Mouse (Mus musculus) left cerebral cortex, adult 6 months (tissue): ENCODE measurements around the gene Tmem50a. TPM values are rescaled to one million over a fixed set of nuclear protein-coding genes. Genes with fewer than 3 reads are reported as not detected.

Source experiments
- long read RNA-seq, 2 experiments: library from polyadenylated mRNA; unstranded; transcript quantifications; one replicate each; pipeline ENCODE4 v2.0.0; 2019 to 2020
- polyA plus RNA-seq: library from polyadenylated mRNA; unstranded; fragments of <200 nt; fragmentation: Nextera tagmentation; gene quantifications from 2 replicates; pipeline ENCODE4 v1.2.3, GENCODE M21; 2021

Gene Tmem50a
- polyA plus RNA-seq, result 266 and 293 TPM in 2 replicates
- long read RNA-seq, experiment 1, transcript Tmem50a-201 (7 exons, 1,204 nt), result major isoform, 213 of 230 reads
- long read RNA-seq, experiment 1, transcript Tmem50a-202 (7 exons, 719 nt), result minor isoform, 9 of 230 reads
- long read RNA-seq, experiment 1, partial matches to known transcripts, result 1 of 230 reads
- long read RNA-seq, experiment 1, other reads (novel, unspliced or antisense), result 7 of 230 reads
- long read RNA-seq, experiment 2, transcript Tmem50a-201 (7 exons, 1,204 nt), result major isoform, 310 of 357 reads
- long read RNA-seq, experiment 2, transcript Tmem50a-202 (7 exons, 719 nt), result minor isoform, 6 of 357 reads
- long read RNA-seq, experiment 2, partial matches to known transcripts, result 13 of 357 reads
- long read RNA-seq, experiment 2, other reads (novel, unspliced or antisense), result 28 of 357 reads

GRCm38 (mm10) chr4:134914864-134915209 is at the start of gene Tmem50a:
Gene Tmem50a (minus strand): TSS chr4:134915024.

DNA sequence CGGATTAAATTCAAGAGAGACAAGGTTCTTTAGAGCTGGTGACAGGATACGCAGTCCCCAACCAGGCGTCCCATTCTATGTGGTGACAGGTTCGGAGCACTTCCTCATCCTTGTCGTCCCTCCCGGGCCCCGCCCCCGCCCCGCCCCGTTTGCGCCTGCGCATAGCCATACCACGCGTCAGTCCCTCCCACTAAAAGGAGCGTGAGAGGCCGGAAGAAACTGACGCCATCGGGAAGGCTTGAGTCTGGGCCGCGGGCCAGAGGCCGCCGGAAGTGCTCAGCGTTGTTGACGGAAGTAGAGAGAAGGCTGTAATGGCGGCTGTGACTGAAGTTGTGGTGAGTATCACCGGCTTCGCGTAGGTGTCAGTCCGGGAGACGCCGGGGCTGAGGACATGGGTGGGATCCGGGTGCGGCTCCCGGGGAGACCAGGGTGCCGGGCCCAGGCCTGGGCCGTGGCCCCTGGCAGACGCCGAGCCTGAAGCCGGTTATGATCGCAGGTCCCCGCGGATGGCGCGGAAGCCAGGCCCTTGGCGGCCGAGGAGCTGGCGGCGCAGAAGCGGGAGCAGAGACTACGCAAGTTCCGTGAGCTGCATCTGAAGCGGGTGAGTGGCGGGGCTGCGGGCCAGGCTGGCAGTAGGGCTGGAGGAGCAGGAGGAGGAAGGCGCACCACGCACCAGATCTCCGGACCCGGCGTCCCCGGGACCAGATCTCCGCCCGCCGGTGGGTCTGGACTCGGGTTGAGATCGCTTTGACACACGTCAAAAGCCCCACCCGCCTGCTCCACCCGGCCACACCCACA is 16.1 kb upstream of the Tmem50a start, which contains the start of gene Syf2:
Gene Syf2 (plus strand): TSS at position 215 of the 798 bp plus-strand sequence.

DNA sequence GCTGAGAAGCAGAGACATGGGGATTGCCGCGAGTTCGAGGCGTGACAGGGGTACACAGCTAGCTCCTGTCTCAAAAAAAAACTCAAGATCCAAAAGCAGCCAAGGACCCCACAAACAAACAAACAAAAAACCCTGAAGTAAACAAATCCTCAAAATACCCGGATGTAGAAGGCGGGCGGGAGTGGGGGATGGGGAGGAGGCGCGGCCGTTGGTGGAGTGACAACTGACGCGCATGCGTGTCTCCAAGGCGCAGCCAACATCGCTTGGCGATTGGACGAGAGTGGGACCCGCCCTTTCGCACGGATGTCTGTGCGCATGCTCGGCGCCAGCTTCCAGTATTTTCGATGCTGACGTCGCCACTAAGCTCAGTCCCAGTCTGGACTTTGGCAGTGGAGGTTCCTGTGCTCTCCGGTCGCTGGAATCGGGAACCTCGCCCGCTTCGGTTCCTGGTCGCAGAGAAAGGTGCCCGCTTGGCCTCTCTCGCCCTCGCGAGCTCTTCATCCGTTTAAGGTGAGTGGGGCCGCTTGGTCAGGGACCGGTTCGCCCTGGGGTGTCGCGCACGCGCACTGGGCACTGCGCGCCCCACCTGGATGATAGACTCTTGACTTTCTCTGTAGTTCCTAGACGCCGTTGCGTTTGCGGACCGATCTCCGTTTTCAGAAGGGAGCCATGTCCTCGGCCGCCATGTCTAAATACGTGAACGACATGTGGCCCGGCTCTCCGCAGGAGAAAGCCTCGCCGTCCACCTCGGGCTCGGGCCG is 8.6 kb upstream of the Tmem50a start, which contains the start of gene Rsrp1:
Gene Rsrp1 (plus strand): TSS at position 335 of the 761 bp plus-strand sequence.

GRCm38 (mm10) chr4:134863937-134864729 is 50.7 kb downstream of the Tmem50a start, which contains the start of gene Rhd:
Gene Rhd (plus strand): TSS chr4:134864536.

GRCm38 (mm10) chr4:134853259-134853636 is 61.6 kb downstream of the Tmem50a start, which contains the start of gene Maco1:
Gene Maco1 (minus strand): TSS chr4:134853345.

Other genes with a start within 250 kb of the Tmem50a start
- 5.3 TPM in 2 replicates for gene Man1c1, start 210.7 kb downstream of the Tmem50a start, polyA plus RNA-seq
- 1.5 and 2.5 TPM in 2 replicates for gene Ldlrap1, start 147.0 kb downstream of the Tmem50a start, polyA plus RNA-seq
- 8.9 and 34.4 TPM in 2 replicates for gene Maco1, start 61.7 kb downstream of the Tmem50a start, polyA plus RNA-seq
- gene Rhd, start 50.5 kb downstream of the Tmem50a start, polyA plus RNA-seq, result 0.32 TPM in 1 of 2 replicates, not detected in the other
- 44.9 and 49.4 TPM in 2 replicates for gene Rsrp1, start 8.6 kb upstream of the Tmem50a start, polyA plus RNA-seq
- 65.6 and 79.2 TPM in 2 replicates for gene Syf2, start 15.9 kb upstream of the Tmem50a start, polyA plus RNA-seq
- gene Runx3, start 205.6 kb upstream of the Tmem50a start, polyA plus RNA-seq, result not detected in 2 replicates